Mouse (Mus musculus) forebrain, postnatal 0 days (tissue): ENCODE data around the gene Tnrc6a. TPM values are rescaled to one million over a fixed set of nuclear protein-coding genes. Genes with fewer than 3 reads are reported as not detected.

Experiments
- ATAC-seq: fragments of 200-750 bp; cut with Nextera tagmentation; 2 replicates; pipeline ENCODE4 v1.8.0; 2017; ENCODE audit warnings: mild to moderate bottlenecking, moderate library complexity
- DNase-seq: peaks from one replicate; pipeline ENCODE4 v3.0.0-alpha.2; 2015
- H3K27ac ChIP-seq: fragments of 300-500 bp; sonication (generic); 2 replicates; pipeline ENCODE4 v1.5.1; 2014; ENCODE audit warnings: low read depth, mild to moderate bottlenecking, antibody characterized with exemption, low read length, moderate library complexity, mixed read lengths
- H3K27me3 ChIP-seq: fragments of 300-500 bp; sonication (generic); 2 replicates; pipeline ENCODE4 v1.6.1; 2014; ENCODE audit warnings: mild to moderate bottlenecking, low read length, mixed read lengths; ENCODE audit not compliant: insufficient read depth
- H3K36me3 ChIP-seq: fragments of 300-500 bp; sonication (generic); 2 replicates; pipeline ENCODE4 v1.6.1; 2014; ENCODE audit warnings: mild to moderate bottlenecking, moderate library complexity; ENCODE audit not compliant: insufficient read depth
- H3K4me1 ChIP-seq: fragments of 300-500 bp; sonication (generic); 2 replicates; pipeline ENCODE4 v1.6.1; 2014; ENCODE audit warnings: antibody characterized with exemption; ENCODE audit not compliant: insufficient read depth
- H3K4me2 ChIP-seq: fragments of 300-500 bp; sonication (generic); 2 replicates; pipeline ENCODE4 v1.6.1; 2014; ENCODE audit warnings: low read depth, mild to moderate bottlenecking, moderate library complexity
- H3K4me3 ChIP-seq: fragments of 300-500 bp; sonication (generic); 2 replicates; pipeline ENCODE4 v1.5.1; 2014; ENCODE audit warnings: low read depth, low read length, mixed read lengths
- H3K9ac ChIP-seq: fragments of 300-500 bp; sonication (generic); 2 replicates; pipeline ENCODE4 v1.6.1; 2014; ENCODE audit warnings: mild to moderate bottlenecking
- H3K9me3 ChIP-seq: fragments of 300-500 bp; sonication (generic); 2 replicates; pipeline ENCODE4 v1.6.1; 2016; ENCODE audit warnings: low read length
- CTCF ChIP-seq: sonication (generic); IDR thresholded peaks from 2 replicates; pipeline ENCODE4 v1.5.1; 2016; ENCODE audit warnings: antibody characterized with exemption, control low read depth, low read depth
- WGBS: fragments of 180-500 bp; shearing (Covaris S2); extraction: QIAGEN DNeasy Blood & Tissue Kit; methylation state at CpG from one replicate; pipeline ENCODE4 v1.1.7; 2014; 5-methylcytosine and 5-hydroxymethylcytosine counted together
- polyA plus RNA-seq: library from polyadenylated mRNA; unstranded; fragments of >200 nt; fragmentation: Nextera tagmentation; extraction: Ambion mirVana; gene quantifications from 2 replicates; pipeline ENCODE4 v1.2.1, GENCODE M21; 2015
- total RNA-seq: library from RNA; depleted of rRNA; stranded (reverse); fragments of >200 nt; gene quantifications from 2 replicates; pipeline ENCODE4 v1.2.3, GENCODE M21; 2014

Gene Tnrc6a
- total and polyA plus RNA-seq, 2 experiments from 2014 or later: 40.7 to 48.0 TPM

DNA sequence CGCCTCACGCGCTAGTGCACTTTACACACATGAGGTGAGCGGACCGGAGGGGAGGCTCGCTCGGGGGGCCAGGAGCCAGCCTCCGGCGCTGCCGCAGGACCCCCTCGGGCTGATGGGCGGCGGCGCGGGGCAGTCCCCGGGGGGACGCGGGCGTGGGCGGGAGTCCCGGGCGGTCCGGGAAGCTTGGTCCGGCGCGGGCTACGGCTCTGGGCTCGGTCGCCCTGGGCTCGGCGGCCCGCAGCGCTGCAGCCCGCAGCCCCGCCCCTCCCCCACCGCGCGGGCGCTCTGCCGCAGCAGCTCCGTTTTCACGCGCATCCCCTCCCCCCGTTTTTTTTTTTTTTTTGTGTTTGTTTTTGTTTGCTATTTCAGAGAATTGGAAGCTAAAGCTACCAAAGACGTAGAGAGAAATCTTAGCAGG is 623 bp downstream of the Tnrc6a start:
- Histone ChIP-seq H3K4me2 (peak overlapping the region; percentile 55), H3K27ac (peak overlapping the region; percentile 97), H3K4me3 (peak overlapping the region; percentile 94), H3K4me1 (no peaks in the 10 kb centered on the region), H3K36me3 (peaks cover 7% of the 10 kb centered on the region; the same call in 1 of the 2 replicates), H3K27me3 (no peaks in the 10 kb centered on the region), H3K9ac (peak overlapping the region; percentile 91), H3K9me3 (no peaks in the 10 kb centered on the region)
- ATAC-seq (peak; percentile 67), DNase-seq (peak; percentile 54)
- 0% methylated on average over 33 of the region's 45 CpGs for WGBS
- TF ChIP-seq CTCF: no peak

GRCm38 (mm10) chr7:123124735-123125181 is 1.1 kb downstream of the Tnrc6a start:
- no peak for TF ChIP-seq CTCF
- peak overlapping the region; percentile 55 for H3K4me2 ChIP-seq
- ATAC-seq (peak; percentile 9; the same call in 1 of the 2 replicates), DNase-seq (peak; percentile 63)
- peak overlapping the region; percentile 97 for H3K27ac ChIP-seq
- peak overlapping the region; percentile 91 for H3K9ac ChIP-seq
- H3K4me3 ChIP-seq: peak overlapping the region; percentile 94
- no peaks in the 10 kb centered on the region for H3K4me1 ChIP-seq
- no peaks in the 10 kb centered on the region for H3K27me3 ChIP-seq
- peaks cover 7% of the 10 kb centered on the region; the same call in 1 of the 2 replicates for H3K36me3 ChIP-seq
- no peaks in the 10 kb centered on the region for H3K9me3 ChIP-seq
- WGBS: under 1% methylated on average over 16 of the region's 16 CpGs

DNA sequence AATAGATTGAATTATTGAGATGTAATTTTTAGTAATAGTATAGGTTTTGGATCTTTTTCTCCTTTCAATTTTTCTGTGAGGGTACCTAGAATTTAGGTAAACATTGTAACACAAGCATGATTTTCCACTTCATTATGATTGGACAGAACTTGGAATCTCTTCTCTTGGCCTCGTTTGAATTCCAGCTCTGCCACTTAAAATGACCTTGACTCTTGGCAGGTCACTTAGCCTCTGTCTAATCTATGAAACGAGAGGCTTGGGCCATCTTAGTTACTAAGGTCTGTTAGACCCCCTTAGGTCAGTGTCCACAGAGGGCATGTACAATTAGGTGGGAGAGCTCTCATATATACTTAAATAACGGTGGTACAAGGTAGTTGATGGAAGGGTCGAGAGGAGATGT is 2.4 kb downstream of the Tnrc6a start:
- Histone ChIP-seq H3K9me3 (no peaks in the 10 kb centered on the region), H3K4me3 (no peak overlapping the region), H3K4me2 (no peak overlapping the region), H3K27ac (no peak overlapping the region), H3K27me3 (no peaks in the 10 kb centered on the region), H3K36me3 (peaks cover 7% of the 10 kb centered on the region; the same call in 1 of the 2 replicates), H3K9ac (no peak overlapping the region), H3K4me1 (no peaks in the 10 kb centered on the region; the same call in 1 of the 2 replicates)
- no peak for TF ChIP-seq CTCF
- ATAC-seq (no peak), DNase-seq (no peak)
- 67% methylated on average over 4 of the region's 4 CpGs for WGBS

DNA sequence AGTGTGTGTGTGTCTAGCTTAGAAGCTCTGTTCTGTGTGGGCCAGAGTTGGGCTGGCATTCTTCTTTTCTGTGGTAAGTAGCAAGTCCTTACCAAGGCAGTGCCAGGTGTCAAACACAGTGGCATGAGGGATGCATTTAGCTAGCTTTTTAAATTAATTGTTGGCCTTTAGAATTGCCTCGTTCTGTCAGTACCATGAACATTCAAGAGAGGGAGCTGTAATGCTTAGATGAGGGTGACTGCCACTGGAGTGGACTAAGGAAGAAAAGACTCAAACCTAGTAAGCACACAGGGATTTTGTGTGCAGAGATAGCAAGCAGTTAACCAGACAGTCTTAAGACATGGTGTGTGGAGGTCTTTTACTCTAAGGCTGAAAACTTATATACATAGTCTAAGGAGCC is 3.6 kb downstream of the Tnrc6a start:
- Histone ChIP-seq H3K4me3 (no peak overlapping the region), H3K27ac (no peak overlapping the region), H3K4me1 (no peaks in the 10 kb centered on the region; the same call in 1 of the 2 replicates), H3K27me3 (no peaks in the 10 kb centered on the region), H3K4me2 (no peak overlapping the region), H3K9ac (no peak overlapping the region), H3K36me3 (peaks cover 7% of the 10 kb centered on the region; the same call in 1 of the 2 replicates), H3K9me3 (no peaks in the 10 kb centered on the region)
- 37% methylated on average over 1 of the region's 1 CpGs for WGBS
- no peak for TF ChIP-seq CTCF
- DNase-seq (no peak), ATAC-seq (no peak)

- Histone ChIP-seq H3K36me3 (peaks cover 7% of the 10 kb centered on the region; the same call in 1 of the 2 replicates), H3K27me3 (no peaks in the 10 kb centered on the region), H3K27ac (no peak overlapping the region), H3K9me3 (no peaks in the 10 kb centered on the region), H3K9ac (no peak overlapping the region), H3K4me1 (no peaks in the 10 kb centered on the region; the same call in 1 of the 2 replicates), H3K4me2 (no peak overlapping the region), H3K4me3 (no peak overlapping the region)
- WGBS: 15% methylated on average over 1 of the region's 1 CpGs
- DNase-seq (no peak), ATAC-seq (no peak)
- TF ChIP-seq CTCF: no peak
These were observed 4.3 kb downstream of the Tnrc6a start for GRCm38 (mm10) chr7:123127981-123128380.

DNA sequence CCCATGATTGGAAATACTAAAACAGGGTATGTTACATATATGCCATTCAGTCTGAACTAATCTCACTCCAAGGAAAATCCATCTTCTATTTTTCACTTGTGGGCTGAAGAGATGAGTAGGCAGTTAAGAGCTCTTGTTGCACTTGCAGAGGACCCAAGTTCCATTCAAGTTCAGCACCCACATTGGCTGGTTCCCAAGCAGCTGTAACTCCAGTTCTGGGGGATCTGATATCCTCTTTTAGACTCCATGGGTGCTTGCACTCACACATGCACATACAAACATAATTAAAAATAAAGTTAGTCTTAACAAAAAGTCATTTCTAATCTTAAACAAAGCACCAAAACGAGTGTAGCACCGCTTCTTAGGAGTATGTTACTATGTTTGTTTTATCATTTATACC is 5.4 kb downstream of the Tnrc6a start:
- Histone ChIP-seq H3K27ac (no peak overlapping the region), H3K9ac (no peak overlapping the region), H3K36me3 (peaks cover 7% of the 10 kb centered on the region; the same call in 1 of the 2 replicates), H3K4me2 (no peak overlapping the region), H3K4me1 (no peaks in the 10 kb centered on the region; the same call in 1 of the 2 replicates), H3K4me3 (no peak overlapping the region), H3K9me3 (no peaks in the 10 kb centered on the region), H3K27me3 (no peaks in the 10 kb centered on the region)
- WGBS: 76% methylated on average over 2 of the region's 2 CpGs
- DNase-seq: no peak
- no peak for ATAC-seq
- TF ChIP-seq CTCF: no peak

GRCm38 (mm10) chr7:123130198-123130597 is 6.5 kb downstream of the Tnrc6a start:
- H3K27me3 ChIP-seq: no peaks in the 10 kb centered on the region
- ATAC-seq (no peak), DNase-seq (no peak)
- H3K4me1 ChIP-seq: no peaks in the 10 kb centered on the region; the same call in 1 of the 2 replicates
- peaks cover 7% of the 10 kb centered on the region; the same call in 1 of the 2 replicates for H3K36me3 ChIP-seq
- H3K9ac ChIP-seq: no peak overlapping the region
- no peak overlapping the region for H3K4me3 ChIP-seq
- H3K4me2 ChIP-seq: no peak overlapping the region
- no peaks in the 10 kb centered on the region for H3K9me3 ChIP-seq
- 42% methylated on average over 2 of the region's 2 CpGs for WGBS
- TF ChIP-seq CTCF: no peak
- H3K27ac ChIP-seq: no peak overlapping the region
